Mouse (Mus musculus) limb, embryonic 10.5 days (tissue): ENCODE results near the gene Igflr1. TPM values are rescaled to one million over a fixed set of nuclear protein-coding genes. Genes with fewer than 3 reads are reported as not detected.

Source experiments
- DNase-seq: peaks from one replicate; pipeline ENCODE4 v3.0.0-alpha.2; 2017; ENCODE audit warnings: low spot score
- H3K27ac ChIP-seq: fragments of 300-500 bp; sonication (generic); 2 replicates; pipeline ENCODE4 v1.5.1; 2016; ENCODE audit warnings: mild to moderate bottlenecking
- H3K27me3 ChIP-seq: fragments of 300-500 bp; sonication (generic); 2 replicates; pipeline ENCODE4 v1.6.1; 2016; ENCODE audit warnings: low read depth, mild to moderate bottlenecking; ENCODE audit not compliant: poor library complexity, severe bottlenecking
- H3K36me3 ChIP-seq: fragments of 300-500 bp; sonication (generic); 2 replicates; pipeline ENCODE4 v1.6.1; 2016; ENCODE audit warnings: mild to moderate bottlenecking, moderate library complexity
- H3K4me1 ChIP-seq: fragments of 300-500 bp; sonication (generic); 2 replicates; pipeline ENCODE4 v1.6.1; 2016
- H3K4me3 ChIP-seq: fragments of 300-500 bp; sonication (generic); 2 replicates; pipeline ENCODE4 v1.5.1; 2016; ENCODE audit warnings: mild to moderate bottlenecking, moderate library complexity
- H3K9me3 ChIP-seq: fragments of 300-500 bp; sonication (generic); replicated peaks from 2 replicates; pipeline ENCODE4 v1.6.1; 2016; ENCODE audit warnings: mild to moderate bottlenecking
- WGBS: fragments of 180-500 bp; shearing (Covaris S2); methylation state at CpG from one replicate; pipeline ENCODE4 v1.1.7; 2016; 5-methylcytosine and 5-hydroxymethylcytosine counted together
- polyA plus RNA-seq: library from polyadenylated mRNA; unstranded; fragments of >200 nt; fragmentation: Nextera tagmentation; extraction: Ambion mirVana; gene quantifications from 2 replicates; pipeline ENCODE4 v1.2.1, GENCODE M21; 2016

The Igflr1 gene
- polyA plus RNA-seq, result 5.7 and 6.5 TPM in 2 replicates

- Histone ChIP-seq H3K27me3 (no peaks in the 10 kb centered on the region), H3K27ac (no peak within 1 kb of the TSS), H3K4me1 (peaks cover 18% of the 10 kb centered on the region), H3K4me3 (peak within 1 kb of the TSS; percentile 77; the same call in 1 of the 2 replicates), H3K36me3 (peaks cover 56% of the 10 kb centered on the region), H3K9me3 (no peaks in the 10 kb centered on the region)
- 95% methylated on average over 12 of the region's 12 CpGs for WGBS
- no peak for DNase-seq
These were observed at the start of gene Igflr1 for GRCm38 (mm10) chr7:30564970-30565571. TSS of gene Igflr1 (plus strand) at chr7:30565427.

- no peak overlapping the region for H3K27ac ChIP-seq
- H3K27me3 ChIP-seq, result peaks cover 16% of the 10 kb centered on the region; the same call in 1 of the 2 replicates
- WGBS, result 41% methylated on average over 8 of the region's 8 CpGs
- H3K4me3 ChIP-seq, result no peak overlapping the region
- H3K4me1 ChIP-seq, result 0 out of 2 replicates have a peak, but pooled peaks cover 4% of the 10 kb centered on the region
- no peak for DNase-seq
- no peaks in the 10 kb centered on the region for H3K9me3 ChIP-seq
- H3K36me3 ChIP-seq, result peaks cover 8% of the 10 kb centered on the region
These were observed 46.9 kb upstream of the Igflr1 start for GRCm38 (mm10) chr7:30518325-30518724.

GRCm38 (mm10) chr7:30520396-30520795 is 44.8 kb upstream of the Igflr1 start:
- Histone ChIP-seq H3K4me3 (no peak overlapping the region), H3K9me3 (no peaks in the 10 kb centered on the region), H3K4me1 (0 out of 2 replicates have a peak, but pooled peaks cover 4% of the 10 kb centered on the region), H3K27ac (no peak overlapping the region), H3K36me3 (peaks cover 29% of the 10 kb centered on the region), H3K27me3 (peaks cover 12% of the 10 kb centered on the region; the same call in 1 of the 2 replicates)
- 86% methylated on average over 4 of the region's 4 CpGs for WGBS
- no peak for DNase-seq

- H3K27me3 ChIP-seq, result peaks cover 7% of the 10 kb centered on the region; the same call in 1 of the 2 replicates
- H3K4me1 ChIP-seq, result peaks cover 5% of the 10 kb centered on the region
- DNase-seq, result no peak
- 83% methylated on average over 5 of the region's 5 CpGs for WGBS
- no peak overlapping the region for H3K4me3 ChIP-seq
- no peaks in the 10 kb centered on the region for H3K9me3 ChIP-seq
- no peak overlapping the region for H3K27ac ChIP-seq
- H3K36me3 ChIP-seq, result peaks cover 33% of the 10 kb centered on the region
These were observed 44.4 kb upstream of the Igflr1 start for GRCm38 (mm10) chr7:30520856-30521255.

- Histone ChIP-seq H3K27ac (no peak overlapping the region), H3K4me1 (peaks cover 17% of the 10 kb centered on the region), H3K27me3 (peaks cover 10% of the 10 kb centered on the region), H3K4me3 (no peak overlapping the region), H3K9me3 (no peaks in the 10 kb centered on the region), H3K36me3 (peaks cover 54% of the 10 kb centered on the region)
- peak; percentile 26 for DNase-seq
- 77% methylated on average over 10 of the region's 10 CpGs for WGBS
These were observed 42.4 kb upstream of the Igflr1 start for GRCm38 (mm10) chr7:30522871-30523270.

GRCm38 (mm10) chr7:30524487-30524886 is 40.7 kb upstream of the Igflr1 start:
- DNase-seq, result no peak
- 79% methylated on average over 6 of the region's 6 CpGs for WGBS
- H3K4me1 ChIP-seq, result peaks cover 17% of the 10 kb centered on the region
- H3K4me3 ChIP-seq, result no peak overlapping the region
- H3K27ac ChIP-seq, result no peak overlapping the region
- no peaks in the 10 kb centered on the region for H3K9me3 ChIP-seq
- H3K36me3 ChIP-seq, result peaks cover 70% of the 10 kb centered on the region
- H3K27me3 ChIP-seq, result peaks cover 10% of the 10 kb centered on the region

GRCm38 (mm10) chr7:30525954-30526353 is 39.3 kb upstream of the Igflr1 start:
- DNase-seq, result no peak
- H3K4me3 ChIP-seq, result peak overlapping the region; percentile 27
- H3K9me3 ChIP-seq, result no peaks in the 10 kb centered on the region
- peaks cover 10% of the 10 kb centered on the region for H3K27me3 ChIP-seq
- 20% methylated on average over 10 of the region's 10 CpGs for WGBS
- H3K27ac ChIP-seq, result peak overlapping the region; percentile 72
- peaks cover 17% of the 10 kb centered on the region for H3K4me1 ChIP-seq
- H3K36me3 ChIP-seq, result peaks cover 84% of the 10 kb centered on the region

- H3K9me3 ChIP-seq, result no peaks in the 10 kb centered on the region
- H3K27me3 ChIP-seq, result peaks cover 10% of the 10 kb centered on the region
- peak overlapping the region; percentile 72 for H3K27ac ChIP-seq
- H3K4me1 ChIP-seq, result peaks cover 16% of the 10 kb centered on the region
- H3K4me3 ChIP-seq, result peak overlapping the region; percentile 27
- WGBS, result 16% methylated on average over 16 of the region's 17 CpGs
- H3K36me3 ChIP-seq, result peaks cover 89% of the 10 kb centered on the region
- no peak for DNase-seq
These were observed 38.8 kb upstream of the Igflr1 start for GRCm38 (mm10) chr7:30526399-30526798.

- peaks cover 10% of the 10 kb centered on the region for H3K27me3 ChIP-seq
- peak overlapping the region; percentile 72; the same call in 1 of the 2 replicates for H3K27ac ChIP-seq
- 72% methylated on average over 14 of the region's 14 CpGs for WGBS
- H3K4me3 ChIP-seq, result 0 out of 2 replicates have a peak overlapping the region, but pooled peaks have one; percentile 27
- peaks cover 95% of the 10 kb centered on the region for H3K36me3 ChIP-seq
- H3K9me3 ChIP-seq, result no peaks in the 10 kb centered on the region
- H3K4me1 ChIP-seq, result peaks cover 13% of the 10 kb centered on the region
- DNase-seq, result no peak
These were observed 38.2 kb upstream of the Igflr1 start for GRCm38 (mm10) chr7:30526981-30527380.

- no peak overlapping the region for H3K4me3 ChIP-seq
- no peak for DNase-seq
- no peaks in the 10 kb centered on the region for H3K9me3 ChIP-seq
- peaks cover 17% of the 10 kb centered on the region for H3K27me3 ChIP-seq
- H3K27ac ChIP-seq, result no peak overlapping the region
- H3K4me1 ChIP-seq, result peaks cover 34% of the 10 kb centered on the region
- peaks cover 68% of the 10 kb centered on the region for H3K36me3 ChIP-seq
- WGBS, result 85% methylated on average over 9 of the region's 9 CpGs
These were observed 33.9 kb upstream of the Igflr1 start for GRCm38 (mm10) chr7:30531291-30531815.

GRCm38 (mm10) chr7:30532931-30533330 is 32.3 kb upstream of the Igflr1 start:
- no peak overlapping the region for H3K27ac ChIP-seq
- H3K9me3 ChIP-seq, result no peaks in the 10 kb centered on the region
- WGBS, result 40% methylated on average over 8 of the region's 8 CpGs
- peaks cover 54% of the 10 kb centered on the region for H3K36me3 ChIP-seq
- no peak for DNase-seq
- peaks cover 26% of the 10 kb centered on the region for H3K4me1 ChIP-seq
- H3K4me3 ChIP-seq, result no peak overlapping the region; the same call in 1 of the 2 replicates
- H3K27me3 ChIP-seq, result peaks cover 11% of the 10 kb centered on the region

GRCm38 (mm10) chr7:30533941-30534632 is 31.1 kb upstream of the Igflr1 start:
- H3K27me3 ChIP-seq, result peaks cover 11% of the 10 kb centered on the region
- peaks cover 26% of the 10 kb centered on the region for H3K4me1 ChIP-seq
- H3K9me3 ChIP-seq, result no peaks in the 10 kb centered on the region
- peak overlapping the region; percentile 90 for H3K27ac ChIP-seq
- peaks cover 52% of the 10 kb centered on the region for H3K36me3 ChIP-seq
- WGBS, result 10% methylated on average over 26 of the region's 26 CpGs
- peak overlapping the region; percentile 71 for H3K4me3 ChIP-seq
- no peak for DNase-seq
